Mouse (Mus musculus): ENCODE data around the gene Zfp9. TPM values are rescaled to one million over a fixed set of nuclear protein-coding genes. Genes with fewer than 3 reads are reported as not detected.

Gene Zfp9
- polyA plus RNA-seq (2012; ENCODE audit: low replicate concordance), result 0.03 and 0.15 TPM in 2 replicates

DNA sequence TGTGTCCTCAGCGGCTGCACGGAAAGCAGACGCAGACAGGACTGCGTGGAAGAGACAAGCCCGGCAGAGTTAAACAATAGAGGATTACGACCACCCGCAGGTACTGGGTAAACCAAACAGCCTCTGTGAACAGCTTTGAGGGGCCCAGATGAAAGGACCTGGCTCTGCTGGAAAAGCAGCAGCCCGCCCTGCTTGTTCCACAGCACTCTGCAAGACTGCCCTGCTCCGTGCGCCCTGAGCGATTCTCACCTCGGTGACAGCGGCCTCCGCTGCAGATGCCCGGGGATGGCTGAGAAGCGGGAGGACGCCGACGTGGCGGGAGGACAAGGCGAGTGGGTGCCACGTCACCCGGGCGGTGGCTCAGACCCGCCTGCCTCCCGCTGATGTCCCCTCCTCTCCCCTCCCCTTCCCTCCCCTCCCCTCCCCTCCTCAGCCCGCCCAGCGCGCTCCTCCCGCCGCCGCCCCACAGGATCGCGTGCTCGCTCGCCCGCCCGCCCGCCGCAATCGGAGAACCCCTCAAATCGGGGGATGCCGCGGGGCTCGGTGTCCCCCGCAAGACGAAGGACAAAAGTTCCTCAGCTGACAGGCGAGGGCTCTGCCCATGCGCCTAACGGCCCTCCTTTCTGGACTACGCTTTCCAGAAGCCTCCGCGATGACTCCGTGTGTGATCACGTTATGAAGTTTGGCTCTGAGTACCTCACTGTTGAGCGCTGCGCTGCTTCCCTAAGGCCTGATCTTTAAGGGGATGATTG, at the start of gene Zfp9:
TSS of gene Zfp9 (minus strand) at position 364 of the 752 bp plus-strand sequence.

DNA sequence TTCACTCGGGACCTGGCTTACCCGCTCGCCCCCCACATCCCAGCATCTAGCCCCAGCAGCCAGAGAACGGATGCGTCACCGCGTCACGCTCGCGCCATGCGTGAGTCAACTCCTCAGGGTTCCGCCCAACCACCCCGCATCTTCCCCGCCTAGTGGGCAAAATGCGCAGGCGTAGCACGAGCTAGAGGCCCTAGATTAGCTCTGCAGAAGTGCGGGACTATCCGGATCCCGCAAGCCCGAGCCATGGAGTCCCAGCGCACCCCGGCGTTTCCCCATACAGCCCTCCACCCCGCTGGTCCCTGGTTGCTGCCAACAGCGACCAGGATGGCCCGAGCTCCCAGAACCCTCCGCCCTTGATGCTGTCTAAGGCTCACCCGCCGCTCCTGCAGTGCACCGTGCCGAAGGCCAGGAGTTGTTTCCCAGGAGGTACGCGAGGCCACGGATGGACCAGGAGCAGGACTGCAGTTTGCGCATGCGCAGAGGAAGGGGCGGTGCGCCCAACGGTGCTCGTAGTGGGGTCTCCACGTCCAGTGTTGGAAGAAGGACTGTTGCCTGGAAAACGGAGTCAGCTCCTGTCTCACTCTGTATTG, 24.0 kb downstream of the Zfp9 start, which contains the start of gene Zfp248:
TSS of gene Zfp248 (minus strand) at position 487 of the 590 bp plus-strand sequence.

DNA sequence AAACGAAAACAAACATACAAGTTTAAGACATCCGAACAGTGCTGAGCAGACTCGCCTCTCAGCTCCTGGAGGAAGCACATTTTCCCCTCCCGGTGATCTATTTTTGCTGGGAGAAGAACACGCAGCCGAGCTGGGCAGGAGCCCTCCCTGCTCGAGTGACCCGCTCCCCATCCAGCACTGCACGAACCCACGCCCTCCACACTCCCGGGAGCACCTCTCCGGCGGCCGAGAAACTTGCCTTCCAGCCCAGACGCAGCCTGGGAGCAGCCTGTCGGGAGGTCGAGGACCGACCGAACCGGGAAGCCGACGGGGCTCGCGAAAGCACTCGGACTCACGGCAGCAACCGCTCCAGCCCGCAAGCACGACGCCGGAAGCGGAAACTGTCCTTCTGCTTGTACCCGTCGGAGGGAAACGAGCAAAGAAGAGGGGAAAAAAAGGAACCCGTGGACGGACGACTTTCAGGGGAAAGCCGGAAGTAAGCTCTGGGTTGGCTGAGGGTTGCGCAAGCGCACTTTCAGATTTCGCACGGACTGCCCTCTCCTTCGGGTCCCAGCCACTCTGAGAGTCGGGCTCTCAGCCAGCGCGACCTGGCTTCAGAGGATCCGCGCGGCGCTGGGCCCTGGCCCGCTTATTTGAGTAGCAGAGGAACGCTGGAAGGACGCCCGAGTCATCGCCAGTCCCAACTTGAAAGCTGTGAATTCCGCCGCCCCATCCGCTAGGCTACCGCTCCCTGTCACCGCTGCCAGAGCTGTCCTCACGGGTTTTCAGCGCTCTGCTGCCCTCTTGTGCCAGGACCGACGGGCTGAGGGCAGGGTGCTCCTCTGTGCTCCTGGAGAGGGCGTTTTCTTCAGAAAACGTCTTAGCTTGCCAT, 59.8 kb downstream of the Zfp9 start, which contains the start of gene Bms1:
TSS of gene Bms1 (minus strand) at position 425 of the 871 bp plus-strand sequence.

Other genes with a start within 250 kb of the Zfp9 start
- 31.7 and 40.3 TPM in 2 replicates for gene Bms1, start 59.8 kb downstream of the Zfp9 start, polyA plus RNA-seq (2012; ENCODE audit: low replicate concordance)
- 0.39 and 1.1 TPM in 2 replicates for gene Zfp248, start 23.8 kb downstream of the Zfp9 start, polyA plus RNA-seq (2012; ENCODE audit: low replicate concordance)
- 0.47 and 2.7 TPM in 2 replicates for gene Ankrd26, start 82.9 kb upstream of the Zfp9 start, polyA plus RNA-seq (2012; ENCODE audit: low replicate concordance)